Mouse (Mus musculus) monocyte, adult 5-6 weeks (primary cell): Measurements from ENCODE around the gene Col6a3. TPM values are rescaled to one million over a fixed set of nuclear protein-coding genes. Genes with fewer than 3 reads are reported as not detected.

Experiments
- ATAC-seq: fragments of 153-309, 156-312 bp; replicated peaks from 2 replicates; pipeline ENCODE4 v1.8.0; 2017; ENCODE audit warnings: mild to moderate bottlenecking; ENCODE audit not compliant: low TSS enrichment, insufficient number of reproducible peaks, severe bottlenecking, poor library complexity, low FRiP score
- total RNA-seq: library from RNA; stranded (forward); fragments of 200-1000, 200-491, 200-594 nt; gene quantifications from 3 replicates; pipeline ENCODE4 v1.2.3, GENCODE M21; 2017

Col6a3 gene
- total RNA-seq = not detected in 3 replicates

- ATAC-seq = no peak
Measured at GRCm38 (mm10) chr1:90843836-90844235, at the start of gene Col6a3. Col6a3 (minus strand) TSS chr1:90843971.

- ATAC-seq = no peak
Measured at GRCm38 (mm10) chr1:90885771-90886460, 42.1 kb upstream of the Col6a3 start.

- ATAC-seq = no peak
Measured at GRCm38 (mm10) chr1:90876486-90877270, 32.9 kb upstream of the Col6a3 start.

GRCm38 (mm10) chr1:90875961-90876360 is 32.2 kb upstream of the Col6a3 start:
- ATAC-seq = no peak

- no peak for ATAC-seq
Measured at GRCm38 (mm10) chr1:90875371-90875770, 31.6 kb upstream of the Col6a3 start.

- ATAC-seq = no peak
Measured at GRCm38 (mm10) chr1:90870581-90870980, 26.8 kb upstream of the Col6a3 start.

- ATAC-seq = no peak
Measured at GRCm38 (mm10) chr1:90866734-90867133, 23.0 kb upstream of the Col6a3 start.

GRCm38 (mm10) chr1:90855880-90856279 is 12.1 kb upstream of the Col6a3 start:
- ATAC-seq = no peak

- no peak for ATAC-seq
Measured at GRCm38 (mm10) chr1:90849836-90850235, 6.1 kb upstream of the Col6a3 start.

GRCm38 (mm10) chr1:90845206-90845605 is 1.4 kb upstream of the Col6a3 start:
- ATAC-seq = no peak

- no peak for ATAC-seq
Measured at GRCm38 (mm10) chr1:90842789-90843587, 783 bp downstream of the Col6a3 start.

- ATAC-seq = no peak
Measured at GRCm38 (mm10) chr1:90840250-90840649, 3.5 kb downstream of the Col6a3 start.

GRCm38 (mm10) chr1:90838657-90839056 is 5.1 kb downstream of the Col6a3 start:
- ATAC-seq = no peak

- no peak for ATAC-seq
Measured at GRCm38 (mm10) chr1:90838221-90838620, 5.5 kb downstream of the Col6a3 start.

GRCm38 (mm10) chr1:90836178-90836740 is 7.5 kb downstream of the Col6a3 start:
- ATAC-seq = no peak

- no peak for ATAC-seq
Measured at GRCm38 (mm10) chr1:90834701-90835100, 9.1 kb downstream of the Col6a3 start.

- no peak for ATAC-seq
Measured at GRCm38 (mm10) chr1:90830006-90830405, 13.8 kb downstream of the Col6a3 start.

GRCm38 (mm10) chr1:90813226-90813625 is 30.5 kb downstream of the Col6a3 start:
- ATAC-seq = no peak

- no peak for ATAC-seq
Measured at GRCm38 (mm10) chr1:90808930-90809329, 34.8 kb downstream of the Col6a3 start.
